Mouse (Mus musculus) midbrain, embryonic 13.5 days (tissue): ENCODE results near the gene Ccdc120. TPM values are rescaled to one million over a fixed set of nuclear protein-coding genes. Genes with fewer than 3 reads are reported as not detected.
A peak's percentile ranks its signal among the peaks of the same experiment; 100 is the strongest.
"Not testable (repeated sequence)": the region's sequence is repeated elsewhere in the genome, so short reads cannot be mapped to it uniquely, and the experiment has no call there.

Experiments
- ATAC-seq: fragments of 200-750 bp; cut with Nextera tagmentation; 2 replicates; pipeline ENCODE4 v1.8.0; 2017; ENCODE audit warnings: mild to moderate bottlenecking, moderate TSS enrichment, moderate library complexity
- H3K27ac ChIP-seq: fragments of 300-500 bp; sonication (generic); 2 replicates; pipeline ENCODE4 v1.5.1; 2015; ENCODE audit warnings: inconsistent platforms, mild to moderate bottlenecking, moderate library complexity
- H3K27me3 ChIP-seq: fragments of 300-500 bp; sonication (generic); 2 replicates; pipeline ENCODE4 v1.6.1; 2015; ENCODE audit warnings: mild to moderate bottlenecking, inconsistent platforms
- H3K36me3 ChIP-seq: fragments of 300-500 bp; sonication (generic); 2 replicates; pipeline ENCODE4 v1.6.1; 2015; ENCODE audit warnings: mild to moderate bottlenecking, inconsistent platforms
- H3K4me1 ChIP-seq: fragments of 300-500 bp; sonication (generic); replicated peaks from 2 replicates; pipeline ENCODE4 v1.6.1; 2015; ENCODE audit warnings: inconsistent platforms
- H3K4me2 ChIP-seq: fragments of 300-500 bp; sonication (generic); replicated peaks from 2 replicates; pipeline ENCODE4 v1.6.1; 2015; ENCODE audit warnings: moderate library complexity, mild to moderate bottlenecking, inconsistent platforms
- H3K4me3 ChIP-seq: fragments of 300-500 bp; sonication (generic); replicated peaks from 2 replicates; pipeline ENCODE4 v1.5.1; 2015; ENCODE audit warnings: mild to moderate bottlenecking, inconsistent platforms
- H3K9ac ChIP-seq: fragments of 300-500 bp; sonication (generic); replicated peaks from 2 replicates; pipeline ENCODE4 v1.6.1; 2015; ENCODE audit warnings: mild to moderate bottlenecking, inconsistent platforms
- H3K9me3 ChIP-seq: fragments of 300-500 bp; sonication (generic); 2 replicates; pipeline ENCODE4 v1.6.1; 2016; ENCODE audit warnings: mild to moderate bottlenecking, inconsistent platforms
- WGBS: fragments of 180-500 bp; shearing (Covaris S2); methylation state at CpG from one replicate; pipeline ENCODE4 v1.1.7; 2015; 5-methylcytosine and 5-hydroxymethylcytosine counted together
- polyA plus RNA-seq: library from polyadenylated mRNA; unstranded; fragments of >200 nt; fragmentation: Nextera tagmentation; extraction: Ambion mirVana; gene quantifications from 2 replicates; pipeline ENCODE4 v1.2.1, GENCODE M21; 2015

The Ccdc120 gene
- polyA plus RNA-seq, 1 experiment from 2014 or later = 46.0 TPM

DNA sequence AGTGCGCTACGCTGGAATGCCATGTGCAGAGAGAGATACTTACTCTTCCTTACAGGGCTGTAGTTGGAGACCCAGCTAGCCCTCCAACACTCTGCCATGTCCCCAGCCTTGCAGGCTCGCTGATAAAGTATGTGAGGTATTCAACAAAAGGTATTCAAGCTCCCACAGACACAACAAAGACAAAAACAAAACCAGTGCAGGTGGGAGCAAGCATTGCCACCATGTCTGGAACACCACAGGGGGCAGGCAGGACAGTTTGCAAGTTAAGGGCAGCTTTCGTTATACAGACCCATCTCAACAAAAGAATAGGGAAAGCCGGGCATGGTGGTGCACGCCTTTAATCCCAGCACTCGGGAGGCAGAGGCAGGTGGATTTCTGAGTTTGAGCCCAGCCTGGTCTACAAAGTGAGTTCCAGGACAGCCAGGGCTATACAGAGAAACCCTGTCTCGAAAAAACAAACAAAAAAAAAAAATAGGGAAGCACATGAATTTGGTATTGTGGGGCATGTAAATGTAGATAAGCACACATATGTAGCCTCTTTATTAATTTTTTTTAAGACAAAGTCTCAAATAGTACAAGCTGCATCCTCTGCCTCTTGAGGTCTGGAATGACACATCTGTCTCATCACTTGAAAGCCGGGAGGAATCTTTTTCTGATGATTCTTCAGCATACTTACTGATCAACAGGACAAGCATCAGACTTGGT is 24.9 kb upstream of the Ccdc120 start:
- Histone ChIP-seq H3K27ac (no peak overlapping the region), H3K9ac (no peak overlapping the region), H3K9me3 (no peaks in the 10 kb centered on the region), H3K4me2 (no peak overlapping the region), H3K36me3 (peaks cover 33% of the 10 kb centered on the region), H3K27me3 (no peaks in the 10 kb centered on the region), H3K4me1 (no peaks in the 10 kb centered on the region), H3K4me3 (no peak overlapping the region)
- ATAC-seq = no peak
- WGBS = 76% methylated on average over 9 of the region's 9 CpGs

GRCm38 (mm10) chrX:7772766-7773165 is 22.1 kb upstream of the Ccdc120 start:
- Histone ChIP-seq H3K27me3 (no peaks in the 10 kb centered on the region), H3K9ac (no peak overlapping the region), H3K9me3 (no peaks in the 10 kb centered on the region), H3K4me2 (no peak overlapping the region), H3K36me3 (peaks cover 45% of the 10 kb centered on the region), H3K4me3 (no peak overlapping the region), H3K4me1 (no peaks in the 10 kb centered on the region), H3K27ac (no peak overlapping the region)
- 59% methylated on average over 2 of the region's 2 CpGs for WGBS
- no peak for ATAC-seq

DNA sequence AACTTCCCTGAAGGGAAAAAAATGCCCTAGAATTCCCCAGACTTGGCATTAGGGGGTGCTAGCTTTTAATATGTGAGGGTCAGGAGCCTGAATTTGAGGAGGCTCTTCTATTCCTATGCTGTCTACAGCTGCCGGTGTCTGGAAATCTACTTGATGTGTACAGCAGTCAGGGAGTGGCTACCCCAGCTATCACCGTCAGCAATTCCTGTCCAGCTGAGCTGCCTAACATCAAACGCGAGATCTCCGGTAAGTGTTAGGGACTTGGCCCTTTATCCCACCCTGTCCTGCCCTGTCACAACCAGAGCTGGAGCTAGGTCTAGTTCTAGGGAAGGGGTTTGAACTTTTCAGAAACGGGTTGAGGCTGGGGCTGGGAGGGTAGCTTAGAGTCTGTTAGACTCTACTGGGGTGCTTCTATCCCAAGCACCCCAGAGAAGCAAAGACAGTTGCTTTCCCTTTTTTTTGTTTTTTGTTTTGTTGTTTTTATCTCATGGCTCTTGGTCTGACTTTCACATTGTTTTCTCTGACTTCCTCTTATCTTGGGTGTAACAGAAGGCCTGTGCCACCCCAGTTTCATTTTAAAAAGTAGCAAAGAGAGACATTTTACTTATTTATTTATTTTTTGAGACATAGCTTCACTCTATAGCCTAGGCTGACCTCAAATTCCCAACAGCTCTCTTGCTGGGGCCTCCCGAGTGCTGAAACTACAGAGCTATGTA is 18.8 kb upstream of the Ccdc120 start:
- H3K4me1 ChIP-seq = peaks cover 18% of the 10 kb centered on the region
- no peak overlapping the region for H3K4me3 ChIP-seq
- peaks cover 54% of the 10 kb centered on the region for H3K36me3 ChIP-seq
- no peak overlapping the region for H3K9ac ChIP-seq
- no peaks in the 10 kb centered on the region for H3K27me3 ChIP-seq
- ATAC-seq = no peak
- no peak overlapping the region for H3K27ac ChIP-seq
- WGBS = 94% methylated on average over 7 of the region's 7 CpGs
- H3K4me2 ChIP-seq = no peak overlapping the region
- H3K9me3 ChIP-seq = no peaks in the 10 kb centered on the region

GRCm38 (mm10) chrX:7765764-7766163 is 15.1 kb upstream of the Ccdc120 start:
- Histone ChIP-seq H3K4me1 (peaks cover 27% of the 10 kb centered on the region), H3K9ac (peak overlapping the region; percentile 75), H3K27me3 (no peaks in the 10 kb centered on the region), H3K4me2 (peak overlapping the region; percentile 72), H3K4me3 (peak overlapping the region; percentile 65), H3K27ac (no peak overlapping the region), H3K9me3 (no peaks in the 10 kb centered on the region; the same call in 1 of the 2 replicates), H3K36me3 (peaks cover 27% of the 10 kb centered on the region)
- no peak for ATAC-seq
- WGBS = 21% methylated on average over 11 of the region's 11 CpGs

DNA sequence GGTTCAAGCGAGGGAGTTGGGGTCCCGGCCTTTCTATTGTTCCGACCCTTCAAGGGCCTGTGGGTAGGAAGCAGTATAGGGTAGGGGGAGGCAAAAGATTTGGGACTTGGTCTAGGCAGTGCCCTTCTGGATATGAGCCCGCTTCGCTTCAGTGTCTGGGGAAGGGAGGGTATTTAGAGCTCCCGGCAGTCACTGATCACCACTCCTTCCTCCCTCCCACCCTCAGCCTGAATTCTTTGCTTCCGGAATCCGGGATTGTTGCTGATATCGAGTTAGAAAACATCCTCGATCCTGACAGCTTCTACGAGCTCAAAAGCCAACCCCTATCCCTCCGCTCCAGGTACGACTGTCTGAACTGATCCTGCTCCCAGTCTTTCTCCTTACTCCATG is 14.6 kb upstream of the Ccdc120 start:
- H3K27ac ChIP-seq = no peak overlapping the region
- peaks cover 23% of the 10 kb centered on the region for H3K36me3 ChIP-seq
- H3K4me3 ChIP-seq = peak overlapping the region; percentile 65
- ATAC-seq = no peak
- H3K9me3 ChIP-seq = no peaks in the 10 kb centered on the region; the same call in 1 of the 2 replicates
- peaks cover 27% of the 10 kb centered on the region for H3K4me1 ChIP-seq
- WGBS = 20% methylated on average over 13 of the region's 13 CpGs
- peak overlapping the region; percentile 75 for H3K9ac ChIP-seq
- H3K4me2 ChIP-seq = peak overlapping the region; percentile 72
- H3K27me3 ChIP-seq = no peaks in the 10 kb centered on the region

GRCm38 (mm10) chrX:7764657-7765280 is 14.1 kb upstream of the Ccdc120 start:
- Histone ChIP-seq H3K27ac (no peak overlapping the region), H3K4me2 (peak overlapping the region; percentile 72), H3K4me1 (peaks cover 27% of the 10 kb centered on the region), H3K36me3 (peaks cover 23% of the 10 kb centered on the region), H3K4me3 (peak overlapping the region; percentile 65), H3K27me3 (no peaks in the 10 kb centered on the region), H3K9ac (peak overlapping the region; percentile 75), H3K9me3 (no peaks in the 10 kb centered on the region; the same call in 1 of the 2 replicates)
- 18% methylated on average over 9 of the region's 9 CpGs for WGBS
- ATAC-seq = no peak

DNA sequence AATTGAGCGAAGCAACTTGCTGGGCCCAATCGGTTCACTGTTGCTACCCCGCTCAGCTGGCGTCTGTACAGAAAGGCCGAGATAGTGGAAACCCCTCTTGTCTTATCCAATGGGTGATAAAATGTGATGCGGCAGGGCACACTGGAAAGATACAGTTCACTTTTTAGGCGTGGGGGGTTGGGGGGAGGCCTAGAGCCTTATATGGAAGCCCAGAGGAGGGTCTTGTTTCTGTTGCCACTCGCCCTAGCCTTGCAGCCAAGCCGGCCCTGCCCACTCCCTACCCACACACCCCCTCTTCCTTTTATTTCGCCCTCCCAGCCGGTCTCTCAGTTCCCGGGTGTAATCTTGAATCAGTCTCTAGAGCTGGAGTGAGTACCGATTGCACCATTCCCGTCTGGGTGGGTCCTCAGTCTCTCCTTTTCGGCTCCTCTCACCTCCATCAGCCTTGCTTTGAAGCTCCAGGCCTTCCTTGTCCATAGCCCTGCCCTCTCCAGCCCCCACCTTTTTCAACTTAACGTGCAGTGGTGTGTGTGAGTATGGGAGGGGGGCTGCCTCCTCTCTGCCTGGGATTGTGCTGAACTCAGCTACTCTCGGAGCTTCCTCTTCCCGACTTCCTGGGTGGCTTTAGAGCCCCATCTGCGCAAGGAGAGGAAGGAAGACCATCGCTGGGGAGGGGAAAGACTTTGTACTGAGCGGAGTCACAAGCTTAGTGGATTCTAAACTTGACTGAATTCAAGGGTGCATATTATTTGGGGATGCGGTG is 13.1 kb upstream of the Ccdc120 start:
- peak; percentile 6; the same call in 1 of the 2 replicates for ATAC-seq
- WGBS = 19% methylated on average over 22 of the region's 22 CpGs
- Histone ChIP-seq H3K4me2 (peak overlapping the region; percentile 72), H3K27ac (no peak overlapping the region; the same call in 1 of the 2 replicates), H3K36me3 (peaks cover 20% of the 10 kb centered on the region), H3K4me3 (peak overlapping the region; percentile 65), H3K4me1 (peaks cover 27% of the 10 kb centered on the region), H3K27me3 (no peaks in the 10 kb centered on the region), H3K9me3 (no peaks in the 10 kb centered on the region; the same call in 1 of the 2 replicates), H3K9ac (peak overlapping the region; percentile 75)

DNA sequence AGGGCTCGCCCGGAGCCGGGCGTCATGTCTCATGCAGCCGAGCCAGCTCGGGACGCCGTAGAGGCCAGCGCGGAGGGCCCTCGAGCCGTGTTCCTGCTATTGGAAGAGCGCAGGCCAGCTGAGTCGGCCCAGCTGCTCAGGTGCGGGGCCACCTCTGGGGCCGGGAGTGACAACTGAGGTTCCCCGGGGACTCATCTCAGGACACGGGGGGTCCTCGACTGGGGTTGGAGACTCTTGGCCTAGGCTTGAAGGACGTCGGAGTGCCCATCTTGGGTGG is 12.2 kb upstream of the Ccdc120 start:
- H3K4me3 ChIP-seq = peak overlapping the region; percentile 65
- H3K4me1 ChIP-seq = peaks cover 27% of the 10 kb centered on the region
- WGBS = 28% methylated on average over 21 of the region's 21 CpGs
- peak overlapping the region; percentile 72 for H3K4me2 ChIP-seq
- peak overlapping the region; percentile 75 for H3K9ac ChIP-seq
- H3K27me3 ChIP-seq = no peaks in the 10 kb centered on the region
- peaks cover 15% of the 10 kb centered on the region for H3K36me3 ChIP-seq
- peak overlapping the region; percentile 35; the same call in 1 of the 2 replicates for H3K27ac ChIP-seq
- H3K9me3 ChIP-seq = no peaks in the 10 kb centered on the region; the same call in 1 of the 2 replicates
- no peak for ATAC-seq

- Histone ChIP-seq H3K9ac (peak within 1 kb of the TSS; percentile 75), H3K27me3 (no peaks in the 10 kb centered on the region), H3K27ac (peak within 1 kb of the TSS; percentile 35; the same call in 1 of the 2 replicates), H3K36me3 (peaks cover 9% of the 10 kb centered on the region; the same call in 1 of the 2 replicates), H3K4me1 (peaks cover 27% of the 10 kb centered on the region), H3K4me3 (peak within 1 kb of the TSS; percentile 65), H3K9me3 (no peaks in the 10 kb centered on the region; the same call in 1 of the 2 replicates), H3K4me2 (peak within 1 kb of the TSS; percentile 72)
- WGBS = 23% methylated on average over 37 of the region's 38 CpGs
- ATAC-seq = peak; percentile 98
These were observed 11.6 kb upstream of the Ccdc120 start, which contains the start of gene Tfe3 for GRCm38 (mm10) chrX:7762137-7762920. Gene Tfe3 (plus strand): TSS chrX:7762560.

GRCm38 (mm10) chrX:7753627-7754026 is 2.9 kb upstream of the Ccdc120 start:
- not testable (repeated sequence) for H3K4me2 ChIP-seq, H3K27me3 ChIP-seq, ATAC-seq, H3K9ac ChIP-seq, H3K27ac ChIP-seq, H3K9me3 ChIP-seq, H3K36me3 ChIP-seq, H3K4me1 ChIP-seq, H3K4me3 ChIP-seq
- WGBS = 21% methylated on average over 3 of the region's 3 CpGs

DNA sequence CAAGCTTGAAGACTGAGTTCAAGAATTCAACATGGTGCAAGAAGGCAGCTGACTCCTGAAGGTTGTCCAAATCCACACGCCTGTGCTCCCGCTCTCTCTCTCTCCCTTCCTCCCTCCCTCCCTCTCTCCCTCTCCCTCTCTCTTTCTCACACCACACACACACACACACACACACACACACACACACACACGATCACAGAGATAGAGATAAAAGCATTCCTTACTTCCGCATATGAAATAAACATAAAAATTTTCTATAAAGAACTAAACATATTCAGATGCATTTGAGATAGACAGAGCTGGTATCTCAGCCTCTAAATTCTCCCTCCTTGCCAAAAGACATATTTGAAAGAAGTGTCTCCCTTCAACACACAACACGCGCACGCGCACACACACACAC is 5.3 kb downstream of the Ccdc120 start:
- Histone ChIP-seq H3K4me1 (peaks cover 9% of the 10 kb centered on the region; the same call in 1 of the 2 replicates), H3K9ac (no peak overlapping the region), H3K9me3 (no peaks in the 10 kb centered on the region), H3K36me3 (no peaks in the 10 kb centered on the region), H3K27ac (no peak overlapping the region), H3K4me2 (no peak overlapping the region), H3K27me3 (no peaks in the 10 kb centered on the region), H3K4me3 (no peak overlapping the region)
- ATAC-seq = no peak
- WGBS = 91% methylated on average over 8 of the region's 8 CpGs
